Mouse (Mus musculus) hindbrain, embryonic 14.5 days (tissue): Measurements from ENCODE around the gene Vill. TPM values are rescaled to one million over a fixed set of nuclear protein-coding genes. Genes with fewer than 3 reads are reported as not detected.

Experiments used
- ATAC-seq: fragments of 200-750 bp; cut with Nextera tagmentation; 2 replicates; pipeline ENCODE4 v1.8.0; 2017; ENCODE audit warnings: moderate number of reproducible peaks, mild to moderate bottlenecking, moderate TSS enrichment, moderate library complexity; ENCODE audit not compliant: low FRiP score
- DNase-seq: peaks from one replicate; pipeline ENCODE4 v3.0.0-alpha.2; 2015; ENCODE audit warnings: low spot score
- H3K27ac ChIP-seq: fragments of 300-500 bp; sonication (generic); 2 replicates; pipeline ENCODE4 v1.5.1; 2014; ENCODE audit warnings: mild to moderate bottlenecking, moderate library complexity
- H3K27me3 ChIP-seq: fragments of 300-500 bp; sonication (generic); 2 replicates; pipeline ENCODE4 v1.6.1; 2014; ENCODE audit warnings: mild to moderate bottlenecking, low read length, mixed read lengths; ENCODE audit not compliant: control insufficient read depth, insufficient read depth
- H3K36me3 ChIP-seq: fragments of 300-500 bp; sonication (generic); replicated peaks from 2 replicates; pipeline ENCODE4 v1.6.1; 2014; ENCODE audit not compliant: control insufficient read depth, insufficient read depth
- H3K4me1 ChIP-seq: fragments of 300-500 bp; sonication (generic); replicated peaks from 2 replicates; pipeline ENCODE4 v1.6.1; 2014; ENCODE audit warnings: antibody characterized with exemption, low read length, mixed read lengths; ENCODE audit not compliant: control insufficient read depth, insufficient read depth
- H3K4me2 ChIP-seq: fragments of 300-500 bp; sonication (generic); replicated peaks from 2 replicates; pipeline ENCODE4 v1.6.1; 2014; ENCODE audit warnings: mild to moderate bottlenecking, moderate library complexity
- H3K4me3 ChIP-seq: fragments of 300-500 bp; sonication (generic); replicated peaks from 2 replicates; pipeline ENCODE4 v1.5.1; 2014; ENCODE audit warnings: mild to moderate bottlenecking, low read length
- H3K9ac ChIP-seq: fragments of 300-500 bp; sonication (generic); 2 replicates; pipeline ENCODE4 v1.6.1; 2014
- H3K9me3 ChIP-seq: fragments of 300-500 bp; sonication (generic); 2 replicates; pipeline ENCODE4 v1.6.1; 2016; ENCODE audit warnings: low read length; ENCODE audit not compliant: control insufficient read depth
- WGBS: fragments of 180-500 bp; shearing (Covaris S2); extraction: QIAGEN DNeasy Blood & Tissue Kit; methylation state at CpG from one replicate; pipeline ENCODE4 v1.1.7; 2014; 5-methylcytosine and 5-hydroxymethylcytosine counted together
- polyA plus RNA-seq: library from polyadenylated mRNA; unstranded; fragments of >200 nt; fragmentation: Nextera tagmentation; extraction: Ambion mirVana; gene quantifications from 2 replicates; pipeline ENCODE4 v1.2.1, GENCODE M21; 2014

Vill gene
- polyA plus RNA-seq, 1 experiment from 2014 or later: 3.1 TPM

- Histone ChIP-seq H3K4me2 (no peak overlapping the region), H3K4me1 (peaks cover 30% of the 10 kb centered on the region), H3K36me3 (no peaks in the 10 kb centered on the region), H3K27ac (0 out of 2 replicates have a peak overlapping the region, but pooled peaks have one; percentile 61), H3K9ac (no peak overlapping the region), H3K27me3 (peaks cover 16% of the 10 kb centered on the region; the same call in 1 of the 2 replicates), H3K9me3 (no peaks in the 10 kb centered on the region), H3K4me3 (no peak overlapping the region)
- WGBS: 55% methylated on average over 13 of the region's 13 CpGs
- peak; percentile 32 for DNase-seq
- no peak for ATAC-seq
Observed at GRCm38 (mm10) chr9:119094462-119095109, 42.0 kb downstream of the Vill start.

GRCm38 (mm10) chr9:119100177-119100898 lies 47.8 kb downstream of the Vill start:
- Histone ChIP-seq H3K4me3 (no peak overlapping the region), H3K4me2 (no peak overlapping the region), H3K36me3 (no peaks in the 10 kb centered on the region), H3K9me3 (no peaks in the 10 kb centered on the region), H3K27ac (no peak overlapping the region), H3K27me3 (peaks cover 12% of the 10 kb centered on the region; the same call in 1 of the 2 replicates), H3K9ac (no peak overlapping the region), H3K4me1 (peaks cover 11% of the 10 kb centered on the region; the same call in 1 of the 2 replicates)
- DNase-seq (no peak), ATAC-seq (no peak)
- 22% methylated on average over 15 of the region's 15 CpGs for WGBS

- Histone ChIP-seq H3K4me3 (peak within 1 kb of the TSS; percentile 70), H3K36me3 (no peaks in the 10 kb centered on the region), H3K9ac (peak within 1 kb of the TSS; percentile 50), H3K27me3 (peaks cover 9% of the 10 kb centered on the region; the same call in 1 of the 2 replicates), H3K27ac (0 out of 2 replicates have a peak within 1 kb of the TSS, but pooled peaks have one; percentile 43), H3K4me1 (peaks cover 11% of the 10 kb centered on the region; the same call in 1 of the 2 replicates), H3K9me3 (no peaks in the 10 kb centered on the region), H3K4me2 (peak within 1 kb of the TSS; percentile 72)
- ATAC-seq (peak; percentile 89), DNase-seq (peak; percentile 86)
- 3% methylated on average over 44 of the region's 44 CpGs for WGBS
Observed at GRCm38 (mm10) chr9:119101992-119102782, 49.6 kb downstream of the Vill start, which contains the start of gene Dlec1. Gene Dlec1 (plus strand): TSS chr9:119102478.

- 2% methylated on average over 19 of the region's 19 CpGs for WGBS
- no peak for ATAC-seq
Observed at GRCm38 (mm10) chr9:119102783-119103113, 50.2 kb downstream of the Vill start.

GRCm38 (mm10) chr9:119107566-119107965 lies 55.0 kb downstream of the Vill start:
- Histone ChIP-seq H3K4me2 (no peak overlapping the region), H3K27ac (no peak overlapping the region), H3K36me3 (no peaks in the 10 kb centered on the region), H3K4me3 (no peak overlapping the region), H3K9me3 (no peaks in the 10 kb centered on the region), H3K9ac (no peak overlapping the region), H3K4me1 (peaks cover 6% of the 10 kb centered on the region; the same call in 1 of the 2 replicates), H3K27me3 (peaks cover 9% of the 10 kb centered on the region; the same call in 1 of the 2 replicates)
- WGBS: 93% methylated on average over 4 of the region's 4 CpGs
- DNase-seq: no peak
- ATAC-seq: no peak

More at GRCm38 (mm10) chr9:119102783-119103113, 50.2 kb downstream of the Vill start:
- Histone ChIP-seq H3K9ac (peak overlapping the region; percentile 50), H3K9me3 (no peaks in the 10 kb centered on the region), H3K27ac (no peak overlapping the region), H3K36me3 (no peaks in the 10 kb centered on the region), H3K4me3 (peak overlapping the region; percentile 70), H3K4me1 (peaks cover 11% of the 10 kb centered on the region; the same call in 1 of the 2 replicates), H3K4me2 (peak overlapping the region; percentile 72), H3K27me3 (peaks cover 9% of the 10 kb centered on the region; the same call in 1 of the 2 replicates)
- peak; percentile 35 for DNase-seq

GRCm38 (mm10) chr9:119109685-119110353 lies 57.2 kb downstream of the Vill start:
- no peak overlapping the region for H3K4me2 ChIP-seq
- WGBS: 65% methylated on average over 12 of the region's 12 CpGs
- H3K36me3 ChIP-seq: no peaks in the 10 kb centered on the region
- H3K27ac ChIP-seq: no peak overlapping the region
- H3K27me3 ChIP-seq: no peaks in the 10 kb centered on the region
- H3K4me3 ChIP-seq: no peak overlapping the region
- no peaks in the 10 kb centered on the region for H3K9me3 ChIP-seq
- no peak for ATAC-seq
- no peaks in the 10 kb centered on the region for H3K4me1 ChIP-seq
- DNase-seq: no peak
- no peak overlapping the region for H3K9ac ChIP-seq

GRCm38 (mm10) chr9:119110640-119111039 lies 58.1 kb downstream of the Vill start:
- no peak overlapping the region for H3K27ac ChIP-seq
- no peak overlapping the region for H3K4me2 ChIP-seq
- H3K27me3 ChIP-seq: no peaks in the 10 kb centered on the region
- ATAC-seq (no peak), DNase-seq (no peak)
- 53% methylated on average over 3 of the region's 3 CpGs for WGBS
- H3K9ac ChIP-seq: no peak overlapping the region
- no peaks in the 10 kb centered on the region for H3K36me3 ChIP-seq
- no peaks in the 10 kb centered on the region for H3K9me3 ChIP-seq
- no peak overlapping the region for H3K4me3 ChIP-seq
- H3K4me1 ChIP-seq: no peaks in the 10 kb centered on the region

GRCm38 (mm10) chr9:119114911-119115310 lies 62.3 kb downstream of the Vill start:
- no peaks in the 10 kb centered on the region for H3K9me3 ChIP-seq
- H3K9ac ChIP-seq: no peak overlapping the region
- no peak for DNase-seq
- no peak overlapping the region for H3K27ac ChIP-seq
- H3K4me3 ChIP-seq: no peak overlapping the region
- ATAC-seq: no peak
- no peaks in the 10 kb centered on the region for H3K4me1 ChIP-seq
- H3K27me3 ChIP-seq: no peaks in the 10 kb centered on the region
- H3K4me2 ChIP-seq: no peak overlapping the region
- 88% methylated on average over 17 of the region's 17 CpGs for WGBS
- no peaks in the 10 kb centered on the region for H3K36me3 ChIP-seq
